Mouse (Mus musculus): Measurements from ENCODE around the gene Tent4b. TPM values are rescaled to one million over a fixed set of nuclear protein-coding genes. Genes with fewer than 3 reads are reported as not detected.

Gene Tent4b
- polyA plus RNA-seq, 1 experiment = 28.9 TPM

DNA sequence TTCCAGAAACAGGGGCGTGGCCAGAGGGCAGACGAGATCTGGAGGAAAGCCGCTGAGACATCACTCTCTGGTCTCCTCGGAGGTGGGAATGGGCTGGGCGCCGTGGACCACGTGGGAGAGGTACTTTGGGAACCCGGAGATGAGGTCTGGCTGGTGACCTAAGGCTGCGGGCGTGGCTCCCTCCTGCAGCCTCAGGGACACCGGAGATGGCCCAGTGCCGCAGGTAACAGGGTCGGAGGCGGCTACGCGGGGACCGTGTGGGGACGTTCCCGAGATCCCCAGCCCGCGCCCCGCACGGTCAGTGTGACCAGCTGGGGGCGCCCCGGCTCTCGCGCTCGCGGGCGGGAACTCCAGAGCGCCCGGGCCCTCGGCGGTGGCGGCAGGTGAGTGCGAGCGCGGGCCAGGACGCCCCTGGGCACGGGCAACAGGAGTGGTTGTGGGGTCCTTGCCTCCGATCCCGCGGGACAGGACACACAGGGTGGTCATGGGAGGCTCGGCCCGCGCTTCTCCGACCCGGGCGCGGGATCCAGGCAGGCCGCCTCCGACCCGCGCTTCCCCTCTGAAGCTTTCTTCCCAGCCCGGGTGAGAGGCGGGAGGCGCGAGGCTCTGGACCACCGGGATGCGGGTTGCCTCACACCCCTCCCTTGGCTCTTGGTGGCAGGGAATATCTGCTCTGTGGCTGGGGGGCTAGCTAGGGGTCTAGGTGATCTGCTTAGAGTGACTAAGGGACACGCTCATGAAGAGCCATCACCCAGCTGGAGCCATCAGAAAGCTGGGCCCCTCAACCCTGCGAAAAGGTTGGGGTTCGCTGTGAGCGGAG lies 73.4 kb downstream of the Tent4b start, which contains the start of gene Adcy7:
TSS of gene Adcy7 (plus strand) at position 173 of the 820 bp plus-strand sequence.
- no peak for TF ChIP-seq CTCF (IDR thresholded peaks at IDR 0.05; ENCODE audit: low read depth, low read length)
- Histone ChIP-seq H3K27ac (ENCODE audit: insufficient read depth, low read depth, low read length) (no peak within 1 kb of the TSS), H3K4me1 (ENCODE audit: control insufficient read depth, insufficient read depth, low read length) (peaks cover 30% of the 10 kb centered on the region), H3K4me3 (ENCODE audit: insufficient read depth, low read length) (peak within 1 kb of the TSS; percentile 62)

DNA sequence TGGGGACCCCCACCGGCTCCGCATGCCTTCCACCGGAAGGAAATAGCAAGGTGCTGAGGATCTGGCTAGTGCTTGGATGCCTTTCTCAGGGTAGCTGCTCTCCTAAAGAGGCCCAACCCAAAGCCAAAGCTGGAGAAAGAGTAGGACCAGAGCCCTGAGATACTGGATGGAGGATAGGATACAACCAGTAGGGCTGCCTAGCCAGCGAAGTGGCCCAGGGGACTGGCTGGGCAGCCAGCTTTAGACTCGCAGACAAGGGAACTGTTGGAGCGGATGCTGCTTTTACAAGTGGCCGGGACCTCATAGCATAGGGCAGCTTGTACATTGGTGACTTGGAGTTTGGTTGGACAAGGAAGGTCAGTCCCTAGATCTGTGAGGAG lies 74.0 kb downstream of the Tent4b start:
- no peak overlapping the region for H3K27ac ChIP-seq (ENCODE audit: insufficient read depth, low read depth, low read length)
- H3K4me3 ChIP-seq (ENCODE audit: insufficient read depth, low read length) = peak overlapping the region; percentile 62
- H3K4me1 ChIP-seq (ENCODE audit: control insufficient read depth, insufficient read depth, low read length) = peaks cover 30% of the 10 kb centered on the region
- no peak for TF ChIP-seq POLR2A (IDR thresholded peaks at IDR 0.05; ENCODE audit: borderline replicate concordance, low read depth, low read length)
- no peak for TF ChIP-seq CTCF (IDR thresholded peaks at IDR 0.05; ENCODE audit: low read depth, low read length)

DNA sequence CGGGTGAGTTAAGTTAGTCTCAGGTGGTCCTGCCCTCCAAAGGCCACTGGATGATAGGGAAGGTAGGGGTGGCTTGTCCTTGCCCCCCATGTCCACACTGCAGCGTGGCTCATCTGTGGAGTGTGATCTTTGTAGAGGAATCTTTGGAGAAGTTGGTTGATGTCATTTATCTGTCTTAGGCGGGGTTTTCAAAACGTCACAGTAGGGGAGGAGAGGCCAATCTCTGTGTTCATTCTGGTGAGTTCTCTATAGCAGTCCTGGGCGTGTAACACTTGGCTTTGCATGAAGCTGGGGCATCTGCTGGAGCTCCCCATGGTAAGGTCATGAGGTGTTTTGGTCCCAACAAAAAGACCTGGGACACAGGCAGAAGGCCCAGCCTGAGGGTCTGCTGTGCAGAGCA lies 75.1 kb downstream of the Tent4b start:
- Histone ChIP-seq H3K4me1 (ENCODE audit: control insufficient read depth, insufficient read depth, low read length) (peaks cover 37% of the 10 kb centered on the region), H3K4me3 (ENCODE audit: insufficient read depth, low read length) (no peak overlapping the region), H3K27ac (ENCODE audit: insufficient read depth, low read depth, low read length) (peak overlapping the region; percentile 51)
- no peak for TF ChIP-seq POLR2A (IDR thresholded peaks at IDR 0.05; ENCODE audit: borderline replicate concordance, low read depth, low read length)
- TF ChIP-seq CTCF (IDR thresholded peaks at IDR 0.05; ENCODE audit: low read depth, low read length) = no peak

DNA sequence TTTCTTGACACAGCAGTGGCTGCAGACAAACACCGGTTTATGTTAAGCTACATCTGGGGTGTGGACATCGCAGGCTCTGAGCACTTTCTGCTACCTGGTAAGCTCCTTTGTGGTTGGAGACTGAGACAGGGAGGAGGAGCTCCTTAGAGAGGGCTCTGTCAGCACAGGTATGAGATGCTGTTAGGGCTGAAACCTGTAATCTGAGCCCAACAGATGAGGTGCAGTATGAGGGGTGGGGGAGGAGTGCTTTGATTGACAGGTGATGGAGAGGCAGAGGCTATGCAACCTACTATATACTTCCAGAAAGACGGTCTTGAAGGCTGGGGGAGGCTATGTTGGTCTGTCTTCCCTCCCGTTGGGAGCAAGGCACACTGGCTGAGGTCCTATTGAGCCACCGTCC lies 80.2 kb downstream of the Tent4b start:
- H3K4me3 ChIP-seq (ENCODE audit: insufficient read depth, low read length) = no peak overlapping the region
- no peak for TF ChIP-seq POLR2A (IDR thresholded peaks at IDR 0.05; ENCODE audit: borderline replicate concordance, low read depth, low read length)
- no peak for TF ChIP-seq CTCF (IDR thresholded peaks at IDR 0.05; ENCODE audit: low read depth, low read length)
- peak overlapping the region; percentile 54 for H3K27ac ChIP-seq (ENCODE audit: insufficient read depth, low read depth, low read length)
- peaks cover 56% of the 10 kb centered on the region for H3K4me1 ChIP-seq (ENCODE audit: control insufficient read depth, insufficient read depth, low read length)

DNA sequence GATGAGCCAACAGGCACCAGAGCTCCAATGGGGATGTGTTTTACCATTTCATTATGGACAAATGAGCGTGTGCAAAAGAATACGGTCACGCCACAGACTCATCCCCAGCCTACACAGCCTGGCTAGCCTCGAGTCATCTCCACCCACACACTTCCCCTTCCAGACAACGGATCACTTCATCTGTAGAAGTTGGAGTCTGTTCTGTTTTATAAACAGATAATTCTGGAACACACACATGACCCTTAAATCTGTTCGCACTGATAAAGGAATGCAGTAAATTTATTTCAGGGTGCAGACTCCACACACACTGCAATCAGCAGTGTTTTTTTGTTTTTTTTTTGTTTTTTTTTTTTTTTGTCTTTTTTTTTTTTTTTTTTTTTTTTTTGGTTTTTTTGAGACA lies 80.7 kb downstream of the Tent4b start:
- peak overlapping the region; percentile 54 for H3K27ac ChIP-seq (ENCODE audit: insufficient read depth, low read depth, low read length)
- TF ChIP-seq CTCF (IDR thresholded peaks at IDR 0.05; ENCODE audit: low read depth, low read length) (no peak), POLR2A (IDR thresholded peaks at IDR 0.05; ENCODE audit: borderline replicate concordance, low read depth, low read length) (no peak)
- no peak overlapping the region for H3K4me3 ChIP-seq (ENCODE audit: insufficient read depth, low read length)
- H3K4me1 ChIP-seq (ENCODE audit: control insufficient read depth, insufficient read depth, low read length) = peaks cover 57% of the 10 kb centered on the region

DNA sequence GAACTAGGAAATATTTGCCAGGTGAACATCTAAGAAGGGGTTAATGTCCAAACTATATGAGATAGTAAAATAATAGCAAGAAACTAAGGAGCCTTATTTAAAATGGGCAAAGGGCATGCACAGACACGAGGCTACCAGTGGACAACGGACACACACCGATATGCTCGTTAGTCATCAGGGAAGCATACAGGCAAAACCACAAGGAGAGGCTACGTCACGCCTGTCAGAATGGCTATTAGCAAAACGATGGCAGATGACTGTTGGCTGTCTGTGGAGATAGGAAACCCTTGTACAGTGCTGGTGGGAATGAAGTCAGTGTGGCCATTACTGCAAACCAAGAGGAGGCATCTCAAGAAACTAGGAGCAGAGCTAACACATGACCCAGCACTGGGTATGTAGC lies 81.9 kb downstream of the Tent4b start:
- Histone ChIP-seq H3K4me1 (ENCODE audit: control insufficient read depth, insufficient read depth, low read length) (peaks cover 56% of the 10 kb centered on the region), H3K4me3 (ENCODE audit: insufficient read depth, low read length) (no peak overlapping the region), H3K27ac (ENCODE audit: insufficient read depth, low read depth, low read length) (peak overlapping the region; percentile 13)

DNA sequence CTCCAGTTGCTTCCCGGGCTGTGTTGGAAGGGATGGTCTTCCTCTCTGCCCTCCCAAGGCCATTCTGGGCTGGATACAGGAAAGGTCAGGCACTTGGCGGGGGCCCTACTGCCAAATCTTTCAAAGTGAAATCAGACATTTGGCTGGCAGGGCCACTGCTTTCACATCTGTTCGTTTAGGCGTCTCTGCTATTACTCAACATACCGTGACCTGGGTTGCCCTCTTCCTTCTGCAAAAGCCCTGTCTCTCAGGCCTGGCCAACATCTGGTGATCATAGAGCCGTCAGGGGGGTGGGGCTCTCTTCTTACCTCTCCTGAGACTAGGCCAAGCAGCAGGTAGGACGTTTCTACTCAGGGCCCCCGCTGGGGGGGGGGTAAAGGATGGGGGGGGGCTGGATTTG lies 83.7 kb downstream of the Tent4b start:
- H3K4me1 ChIP-seq (ENCODE audit: control insufficient read depth, insufficient read depth, low read length) = peaks cover 63% of the 10 kb centered on the region
- peak overlapping the region; percentile 90 for H3K27ac ChIP-seq (ENCODE audit: insufficient read depth, low read depth, low read length)
- H3K4me3 ChIP-seq (ENCODE audit: insufficient read depth, low read length) = no peak overlapping the region

More for the DNA sequence above, 81.9 kb downstream of the Tent4b start:
- TF ChIP-seq POLR2A (IDR thresholded peaks at IDR 0.05; ENCODE audit: borderline replicate concordance, low read depth, low read length) = no peak
- TF ChIP-seq CTCF (IDR thresholded peaks at IDR 0.05; ENCODE audit: low read depth, low read length) = no peak

DNA sequence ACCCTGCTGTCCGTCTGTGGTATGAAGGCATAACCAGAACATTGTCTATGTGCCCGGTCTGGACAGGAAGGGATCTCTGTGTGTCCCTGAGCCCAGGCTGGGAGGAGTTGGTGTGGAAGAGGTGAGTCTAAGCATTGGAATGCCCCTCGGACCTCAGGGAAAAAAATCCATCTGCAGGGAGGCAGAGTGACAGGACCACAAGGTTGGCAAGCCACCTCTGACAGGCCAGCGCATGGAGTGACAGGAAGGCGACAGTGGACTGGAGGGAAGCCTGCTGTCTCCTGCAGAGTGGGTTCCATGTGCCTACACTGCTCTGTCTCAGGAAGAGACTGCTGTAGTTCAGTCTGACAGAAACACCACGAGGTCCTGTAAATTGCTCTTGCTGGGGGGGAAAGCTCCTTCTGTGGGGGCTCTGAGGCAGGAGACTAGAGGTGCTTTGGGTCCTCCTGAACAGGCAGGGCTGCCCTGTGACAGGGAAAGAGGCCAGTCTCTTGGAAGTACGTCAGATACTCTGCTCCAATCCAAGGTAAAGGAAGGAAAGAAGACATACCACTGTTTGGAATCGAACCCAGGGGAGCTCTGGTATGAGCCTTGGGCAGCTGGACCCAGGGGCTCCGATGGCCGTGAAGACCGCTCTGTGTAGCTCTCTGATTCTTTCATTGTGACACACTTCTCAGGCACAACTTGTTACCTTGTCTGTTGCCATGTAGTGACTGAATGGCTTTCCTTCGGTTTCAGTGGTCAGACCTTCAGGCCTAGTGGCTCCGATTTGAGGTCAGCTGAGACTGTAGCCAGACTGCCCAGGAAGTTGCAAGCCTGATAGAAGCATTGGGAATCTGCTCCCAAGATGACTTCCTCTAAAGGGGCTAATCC lies 84.5 kb downstream of the Tent4b start:
- H3K27ac ChIP-seq (ENCODE audit: insufficient read depth, low read depth, low read length) = peak overlapping the region; percentile 54
- peaks cover 69% of the 10 kb centered on the region for H3K4me1 ChIP-seq (ENCODE audit: control insufficient read depth, insufficient read depth, low read length)
- no peak for TF ChIP-seq CTCF (IDR thresholded peaks at IDR 0.05; ENCODE audit: low read depth, low read length)
- no peak for TF ChIP-seq POLR2A (IDR thresholded peaks at IDR 0.05; ENCODE audit: borderline replicate concordance, low read depth, low read length)
- H3K4me3 ChIP-seq (ENCODE audit: insufficient read depth, low read length) = no peak overlapping the region

More for the DNA sequence above, 83.7 kb downstream of the Tent4b start:
- TF ChIP-seq CTCF (IDR thresholded peaks at IDR 0.05; ENCODE audit: low read depth, low read length) = no peak

DNA sequence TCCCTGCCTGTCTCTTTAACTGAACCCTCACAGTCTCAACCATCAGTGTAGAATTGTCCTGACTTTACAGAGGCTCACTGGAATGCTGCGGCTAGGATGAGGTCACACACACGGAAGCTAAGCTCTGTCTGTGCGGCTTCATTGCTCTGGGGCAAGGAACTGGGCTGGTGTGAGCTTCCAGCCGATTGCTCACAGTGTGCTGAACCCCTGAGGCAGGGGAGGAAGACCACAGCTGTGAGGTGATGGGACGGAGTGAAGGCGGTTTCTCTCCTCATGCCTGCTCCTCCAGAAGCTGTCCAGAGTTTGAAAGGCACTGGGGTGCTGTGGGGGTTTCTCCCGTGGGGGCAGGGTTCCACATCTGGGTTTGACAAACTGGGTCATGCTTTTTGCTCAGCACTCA lies 85.7 kb downstream of the Tent4b start:
- H3K4me3 ChIP-seq (ENCODE audit: insufficient read depth, low read length) = no peak overlapping the region
- TF ChIP-seq CTCF (IDR thresholded peaks at IDR 0.05; ENCODE audit: low read depth, low read length) = no peak
- peaks cover 67% of the 10 kb centered on the region for H3K4me1 ChIP-seq (ENCODE audit: control insufficient read depth, insufficient read depth, low read length)
- no peak overlapping the region for H3K27ac ChIP-seq (ENCODE audit: insufficient read depth, low read depth, low read length)
